Mouse (Mus musculus): Measurements from ENCODE around the gene Slc12a4. TPM values are rescaled to one million over a fixed set of nuclear protein-coding genes. Genes with fewer than 3 reads are reported as not detected.

The Slc12a4 gene
- polyA plus RNA-seq, 1 experiment from 2014 or later, result 25.8 TPM

GRCm38 (mm10) chr8:105965266-105965904 is 512 bp downstream of the Slc12a4 start:
- Histone ChIP-seq H3K4me2 (peak overlapping the region; percentile 93), H3K36me3 (ENCODE audit: control insufficient read depth, insufficient read depth, low read length) (peaks cover 1% of the 10 kb centered on the region; the same call in 1 of the 2 replicates), H3K4me1 (replicated peaks; ENCODE audit: control insufficient read depth, insufficient read depth, low read length) (peaks cover 37% of the 10 kb centered on the region), H3K9ac (ENCODE audit: low read depth, low read length) (peak overlapping the region; percentile 90), H3K27ac (ENCODE audit: low read depth, low read length) (peak overlapping the region; percentile 95), H3K4me3 (ENCODE audit: low read depth, low read length) (peak overlapping the region; percentile 89), H3K27me3 (replicated peaks; ENCODE audit: control insufficient read depth, insufficient read depth, low read length) (no peaks in the 10 kb centered on the region), H3K9me3 (ENCODE audit: control insufficient read depth, low read length) (no peaks in the 10 kb centered on the region)
- DNase-seq (ENCODE audit: low spot score), result peak; percentile 66
- ATAC-seq (replicated peaks; ENCODE audit: low FRiP score), result peak; percentile 61
- WGBS, result under 1% methylated on average over 40 of the region's 40 CpGs

- ATAC-seq (replicated peaks; ENCODE audit: low FRiP score), result no peak
- 60% methylated on average over 12 of the region's 12 CpGs for WGBS
- no peaks in the 10 kb centered on the region for H3K9me3 ChIP-seq (ENCODE audit: control insufficient read depth, low read length)
- peaks cover 37% of the 10 kb centered on the region for H3K4me1 ChIP-seq (replicated peaks; ENCODE audit: control insufficient read depth, insufficient read depth, low read length)
- peak overlapping the region; percentile 95; the same call in 1 of the 2 replicates for H3K27ac ChIP-seq (ENCODE audit: low read depth, low read length)
- H3K4me3 ChIP-seq (ENCODE audit: low read depth, low read length), result peak overlapping the region; percentile 89
- peaks cover 5% of the 10 kb centered on the region; the same call in 1 of the 2 replicates for H3K36me3 ChIP-seq (ENCODE audit: control insufficient read depth, insufficient read depth, low read length)
- H3K4me2 ChIP-seq, result peak overlapping the region; percentile 93
- H3K9ac ChIP-seq (ENCODE audit: low read depth, low read length), result peak overlapping the region; percentile 90
- H3K27me3 ChIP-seq (replicated peaks; ENCODE audit: control insufficient read depth, insufficient read depth, low read length), result no peaks in the 10 kb centered on the region
- no peak for DNase-seq (ENCODE audit: low spot score)
Measured at GRCm38 (mm10) chr8:105964506-105965265, 1.2 kb downstream of the Slc12a4 start.

GRCm38 (mm10) chr8:105961536-105961935 is 4.4 kb downstream of the Slc12a4 start:
- H3K9me3 ChIP-seq (ENCODE audit: control insufficient read depth, low read length), result no peaks in the 10 kb centered on the region
- H3K27ac ChIP-seq (ENCODE audit: low read depth, low read length), result no peak overlapping the region
- H3K9ac ChIP-seq (ENCODE audit: low read depth, low read length), result no peak overlapping the region; the same call in 1 of the 2 replicates
- H3K4me3 ChIP-seq (ENCODE audit: low read depth, low read length), result no peak overlapping the region; the same call in 1 of the 2 replicates
- WGBS, result 45% methylated on average over 10 of the region's 10 CpGs
- no peaks in the 10 kb centered on the region for H3K27me3 ChIP-seq (replicated peaks; ENCODE audit: control insufficient read depth, insufficient read depth, low read length)
- H3K4me2 ChIP-seq, result peak overlapping the region; percentile 44
- peaks cover 30% of the 10 kb centered on the region for H3K4me1 ChIP-seq (replicated peaks; ENCODE audit: control insufficient read depth, insufficient read depth, low read length)
- peaks cover 19% of the 10 kb centered on the region for H3K36me3 ChIP-seq (ENCODE audit: control insufficient read depth, insufficient read depth, low read length)
- ATAC-seq (replicated peaks; ENCODE audit: low FRiP score), result peak; percentile 33; the same call in 1 of the 2 replicates
- DNase-seq (ENCODE audit: low spot score), result no peak

GRCm38 (mm10) chr8:105961101-105961500 is 4.8 kb downstream of the Slc12a4 start:
- peaks cover 30% of the 10 kb centered on the region for H3K4me1 ChIP-seq (replicated peaks; ENCODE audit: control insufficient read depth, insufficient read depth, low read length)
- no peak overlapping the region; the same call in 1 of the 2 replicates for H3K4me3 ChIP-seq (ENCODE audit: low read depth, low read length)

GRCm38 (mm10) chr8:105959350-105959749 is 6.5 kb downstream of the Slc12a4 start:
- Histone ChIP-seq H3K4me3 (ENCODE audit: low read depth, low read length) (no peak overlapping the region), H3K4me1 (replicated peaks; ENCODE audit: control insufficient read depth, insufficient read depth, low read length) (peaks cover 22% of the 10 kb centered on the region), H3K36me3 (ENCODE audit: control insufficient read depth, insufficient read depth, low read length) (peaks cover 19% of the 10 kb centered on the region), H3K4me2 (no peak overlapping the region), H3K9ac (ENCODE audit: low read depth, low read length) (no peak overlapping the region; the same call in 1 of the 2 replicates), H3K27ac (ENCODE audit: low read depth, low read length) (no peak overlapping the region), H3K27me3 (replicated peaks; ENCODE audit: control insufficient read depth, insufficient read depth, low read length) (no peaks in the 10 kb centered on the region), H3K9me3 (ENCODE audit: control insufficient read depth, low read length) (no peaks in the 10 kb centered on the region)
- ATAC-seq (replicated peaks; ENCODE audit: low FRiP score) (no peak), DNase-seq (ENCODE audit: low spot score) (no peak)
- WGBS, result 91% methylated on average over 7 of the region's 7 CpGs

More at GRCm38 (mm10) chr8:105961101-105961500, 4.8 kb downstream of the Slc12a4 start:
- Histone ChIP-seq H3K4me2 (peak overlapping the region; percentile 44), H3K27ac (ENCODE audit: low read depth, low read length) (no peak overlapping the region), H3K9ac (ENCODE audit: low read depth, low read length) (no peak overlapping the region), H3K36me3 (ENCODE audit: control insufficient read depth, insufficient read depth, low read length) (peaks cover 19% of the 10 kb centered on the region), H3K27me3 (replicated peaks; ENCODE audit: control insufficient read depth, insufficient read depth, low read length) (no peaks in the 10 kb centered on the region), H3K9me3 (ENCODE audit: control insufficient read depth, low read length) (no peaks in the 10 kb centered on the region)
- DNase-seq (ENCODE audit: low spot score), result no peak
- no peak for ATAC-seq (replicated peaks; ENCODE audit: low FRiP score)
- 59% methylated on average over 14 of the region's 14 CpGs for WGBS

- H3K9me3 ChIP-seq (ENCODE audit: control insufficient read depth, low read length), result no peaks in the 10 kb centered on the region
- ATAC-seq (replicated peaks; ENCODE audit: low FRiP score) (no peak), DNase-seq (ENCODE audit: low spot score) (no peak)
- 52% methylated on average over 3 of the region's 4 CpGs for WGBS
- H3K4me3 ChIP-seq (ENCODE audit: low read depth, low read length), result no peak overlapping the region
- H3K9ac ChIP-seq (ENCODE audit: low read depth, low read length), result no peak overlapping the region
- peaks cover 16% of the 10 kb centered on the region for H3K4me1 ChIP-seq (replicated peaks; ENCODE audit: control insufficient read depth, insufficient read depth, low read length)
- no peak overlapping the region for H3K27ac ChIP-seq (ENCODE audit: low read depth, low read length)
- H3K4me2 ChIP-seq, result no peak overlapping the region
- H3K27me3 ChIP-seq (replicated peaks; ENCODE audit: control insufficient read depth, insufficient read depth, low read length), result no peaks in the 10 kb centered on the region
- H3K36me3 ChIP-seq (ENCODE audit: control insufficient read depth, insufficient read depth, low read length), result peaks cover 26% of the 10 kb centered on the region
Measured at GRCm38 (mm10) chr8:105957813-105958212, 8.1 kb downstream of the Slc12a4 start.

GRCm38 (mm10) chr8:105956556-105956955 is 9.3 kb downstream of the Slc12a4 start:
- H3K4me2 ChIP-seq, result no peak overlapping the region
- H3K27me3 ChIP-seq (replicated peaks; ENCODE audit: control insufficient read depth, insufficient read depth, low read length), result no peaks in the 10 kb centered on the region
- 91% methylated on average over 4 of the region's 4 CpGs for WGBS
- no peak for ATAC-seq (replicated peaks; ENCODE audit: low FRiP score)
- no peaks in the 10 kb centered on the region for H3K9me3 ChIP-seq (ENCODE audit: control insufficient read depth, low read length)
- DNase-seq (ENCODE audit: low spot score), result no peak
- no peak overlapping the region for H3K27ac ChIP-seq (ENCODE audit: low read depth, low read length)
- H3K4me3 ChIP-seq (ENCODE audit: low read depth, low read length), result no peak overlapping the region
- peaks cover 26% of the 10 kb centered on the region for H3K36me3 ChIP-seq (ENCODE audit: control insufficient read depth, insufficient read depth, low read length)
- H3K9ac ChIP-seq (ENCODE audit: low read depth, low read length), result no peak overlapping the region
- H3K4me1 ChIP-seq (replicated peaks; ENCODE audit: control insufficient read depth, insufficient read depth, low read length), result peaks cover 9% of the 10 kb centered on the region

- no peak for ATAC-seq (replicated peaks; ENCODE audit: low FRiP score)
- Histone ChIP-seq H3K4me1 (replicated peaks; ENCODE audit: control insufficient read depth, insufficient read depth, low read length) (no peaks in the 10 kb centered on the region), H3K27ac (ENCODE audit: low read depth, low read length) (no peak overlapping the region), H3K36me3 (ENCODE audit: control insufficient read depth, insufficient read depth, low read length) (peaks cover 39% of the 10 kb centered on the region), H3K9me3 (ENCODE audit: control insufficient read depth, low read length) (no peaks in the 10 kb centered on the region), H3K4me3 (ENCODE audit: low read depth, low read length) (no peak overlapping the region), H3K27me3 (replicated peaks; ENCODE audit: control insufficient read depth, insufficient read depth, low read length) (no peaks in the 10 kb centered on the region), H3K9ac (ENCODE audit: low read depth, low read length) (no peak overlapping the region; the same call in 1 of the 2 replicates), H3K4me2 (no peak overlapping the region)
- WGBS, result 63% methylated on average over 7 of the region's 7 CpGs
- DNase-seq (ENCODE audit: low spot score), result no peak
Measured at GRCm38 (mm10) chr8:105951057-105951659, 14.7 kb downstream of the Slc12a4 start.

Measured in liver, embryonic 11.5 days (tissue).